Mouse (Mus musculus) limb, embryonic 15.5 days (tissue): ENCODE results near the gene Arhgdig. TPM values are rescaled to one million over a fixed set of nuclear protein-coding genes. Genes with fewer than 3 reads are reported as not detected.
"Not testable (repeated sequence)": the region's sequence is repeated elsewhere in the genome, so short reads cannot be mapped to it uniquely, and the experiment has no call there.

Source experiments
- ATAC-seq: fragments of 200-750 bp; cut with Nextera tagmentation; 2 replicates; pipeline ENCODE4 v1.8.0; 2017; ENCODE audit warnings: low read depth, moderate TSS enrichment; ENCODE audit not compliant: insufficient number of reproducible peaks, low FRiP score, low TSS enrichment
- H3K27ac ChIP-seq: fragments of 300-500 bp; sonication (generic); 2 replicates; pipeline ENCODE4 v1.5.1; 2015; ENCODE audit warnings: moderate library complexity, mild to moderate bottlenecking, inconsistent platforms
- H3K27me3 ChIP-seq: fragments of 300-500 bp; sonication (generic); 2 replicates; pipeline ENCODE4 v1.6.1; 2015; ENCODE audit warnings: inconsistent platforms
- H3K36me3 ChIP-seq: fragments of 300-500 bp; sonication (generic); 2 replicates; pipeline ENCODE4 v1.6.1; 2015; ENCODE audit warnings: inconsistent platforms
- H3K4me1 ChIP-seq: fragments of 300-500 bp; sonication (generic); 2 replicates; pipeline ENCODE4 v1.6.1; 2015; ENCODE audit warnings: inconsistent platforms
- H3K4me2 ChIP-seq: fragments of 300-500 bp; sonication (generic); 2 replicates; pipeline ENCODE4 v1.6.1; 2015; ENCODE audit warnings: mild to moderate bottlenecking, inconsistent platforms
- H3K4me3 ChIP-seq: fragments of 300-500 bp; sonication (generic); 2 replicates; pipeline ENCODE4 v1.5.1; 2015; ENCODE audit warnings: mild to moderate bottlenecking, inconsistent platforms
- H3K9ac ChIP-seq: fragments of 300-500 bp; sonication (generic); 2 replicates; pipeline ENCODE4 v1.6.1; 2015; ENCODE audit warnings: inconsistent platforms
- H3K9me3 ChIP-seq: fragments of 300-500 bp; sonication (generic); 2 replicates; pipeline ENCODE4 v1.6.1; 2016; ENCODE audit warnings: inconsistent platforms
- WGBS: fragments of 180-500 bp; shearing (Covaris S2); methylation state at CpG from one replicate; pipeline ENCODE4 v1.1.7; 2015; 5-methylcytosine and 5-hydroxymethylcytosine counted together
- polyA plus RNA-seq: library from polyadenylated mRNA; unstranded; fragments of >200 nt; fragmentation: Nextera tagmentation; extraction: Ambion mirVana; gene quantifications from 2 replicates; pipeline ENCODE4 v1.2.1, GENCODE M21; 2015

The Arhgdig gene
- polyA plus RNA-seq, 1 experiment from 2014 or later, result 6.5 TPM

DNA sequence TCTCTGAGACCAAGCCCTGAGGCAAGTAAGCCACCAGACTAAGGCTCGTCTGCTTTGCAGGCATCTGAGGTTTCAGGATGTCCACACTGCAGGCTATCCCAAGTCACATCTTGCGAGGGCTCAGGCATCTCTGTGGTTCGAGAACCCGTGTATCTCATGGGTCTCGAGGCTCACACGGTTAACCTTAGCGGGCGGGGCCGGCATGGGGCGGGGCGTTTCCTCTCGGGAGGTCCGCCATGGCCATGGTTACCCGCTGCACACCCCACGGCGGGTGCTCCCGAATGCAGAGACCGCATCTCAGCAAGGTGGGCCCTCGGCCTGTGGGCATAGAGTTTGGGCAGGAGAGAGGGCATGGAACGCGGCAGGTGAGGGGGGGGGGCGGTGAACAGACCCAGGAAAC lies 4.8 kb downstream of the Arhgdig start, which contains the start of gene Rgs11:
Gene Rgs11 (plus strand): TSS at position 215 of the 400 bp plus-strand sequence.
- no peak for ATAC-seq
- Histone ChIP-seq H3K9me3 (no peaks in the 10 kb centered on the region), H3K36me3 (peaks cover 4% of the 10 kb centered on the region; the same call in 1 of the 2 replicates), H3K27me3 (peaks cover 75% of the 10 kb centered on the region), H3K27ac (no peak within 1 kb of the TSS), H3K4me3 (peak within 1 kb of the TSS; percentile 52), H3K4me2 (peak within 1 kb of the TSS; percentile 99), H3K9ac (peak within 1 kb of the TSS; percentile 35; the same call in 1 of the 2 replicates), H3K4me1 (peaks cover 34% of the 10 kb centered on the region)
- 2% methylated on average over 22 of the region's 22 CpGs for WGBS

DNA sequence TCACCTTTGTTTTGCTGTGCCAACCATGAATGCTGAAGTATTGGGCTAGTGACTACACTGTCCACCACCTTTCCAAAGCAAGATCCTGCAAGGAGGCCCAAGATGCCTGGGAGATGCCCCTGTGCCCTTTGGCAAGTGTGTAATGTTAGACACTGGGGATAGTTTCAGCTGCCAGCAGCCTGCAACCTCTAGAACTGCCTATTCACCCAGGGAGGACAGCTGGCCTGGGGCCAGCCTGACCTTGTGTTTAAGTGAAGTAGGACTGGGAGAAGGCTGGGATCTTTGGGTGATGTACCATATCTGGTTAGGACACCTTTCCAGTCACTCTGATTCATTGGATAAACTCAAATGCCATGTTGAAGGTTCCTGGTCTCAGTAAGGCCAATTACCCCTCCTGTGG lies 5.6 kb downstream of the Arhgdig start:
- no peak for ATAC-seq
- Histone ChIP-seq H3K9ac (no peak overlapping the region), H3K27me3 (peaks cover 75% of the 10 kb centered on the region), H3K9me3 (no peaks in the 10 kb centered on the region), H3K27ac (no peak overlapping the region), H3K4me3 (no peak overlapping the region), H3K4me1 (peaks cover 34% of the 10 kb centered on the region), H3K36me3 (peaks cover 11% of the 10 kb centered on the region; the same call in 1 of the 2 replicates), H3K4me2 (0 out of 2 replicates have a peak overlapping the region, but pooled peaks have one; percentile 99)

DNA sequence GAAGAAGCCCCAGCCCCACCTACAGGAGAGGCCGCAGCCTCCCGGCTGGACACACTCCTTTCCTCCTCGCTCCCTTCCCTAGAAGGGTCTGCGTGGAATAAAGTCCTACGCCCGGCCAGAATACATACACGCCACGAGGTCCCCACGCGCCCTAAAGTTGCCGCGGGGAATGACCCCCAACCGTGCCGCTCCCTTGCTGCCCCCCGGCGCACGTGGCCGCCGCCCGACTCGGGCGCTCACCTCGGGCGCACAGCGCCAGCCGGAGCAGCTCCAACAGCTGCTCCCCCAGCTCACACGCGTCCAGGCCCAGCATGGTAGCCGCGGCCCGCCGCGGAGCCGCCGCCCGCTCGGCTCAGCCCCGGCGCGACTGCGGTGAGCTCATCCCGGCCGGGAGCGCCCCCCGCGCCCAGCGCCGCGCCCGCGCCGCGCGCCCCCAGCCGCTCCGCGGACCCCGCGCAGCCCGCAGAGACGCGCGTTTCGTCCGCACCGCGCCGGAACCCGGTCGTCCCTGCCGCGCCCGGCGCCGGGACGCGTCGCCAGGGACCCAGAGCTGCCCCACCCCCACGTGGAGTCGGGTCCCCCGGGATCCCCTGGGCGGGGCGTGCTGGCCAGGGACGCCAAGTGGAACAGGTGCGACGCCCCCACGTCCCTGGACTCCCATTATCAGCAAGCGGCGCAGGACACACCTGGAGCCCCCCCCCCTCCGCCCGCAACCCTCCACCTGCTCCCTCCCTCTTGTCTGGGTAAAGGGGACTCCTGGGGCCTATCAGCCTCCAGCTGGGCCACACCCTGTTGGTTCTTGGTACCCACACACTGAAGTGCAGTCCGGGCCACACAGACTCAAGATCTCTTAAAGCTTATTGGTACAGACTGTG lies 6.5 kb downstream of the Arhgdig start:
- H3K36me3 ChIP-seq, result peaks cover 21% of the 10 kb centered on the region
- H3K27ac ChIP-seq, result no peak overlapping the region
- H3K4me2 ChIP-seq, result peak overlapping the region; percentile 99
- H3K4me3 ChIP-seq, result peak overlapping the region; percentile 55
- H3K9me3 ChIP-seq, result no peaks in the 10 kb centered on the region
- peaks cover 34% of the 10 kb centered on the region for H3K4me1 ChIP-seq
- under 1% methylated on average over 91 of the region's 92 CpGs for WGBS
- ATAC-seq, result no peak
- peaks cover 70% of the 10 kb centered on the region for H3K27me3 ChIP-seq
- peak overlapping the region; percentile 44; the same call in 1 of the 2 replicates for H3K9ac ChIP-seq

DNA sequence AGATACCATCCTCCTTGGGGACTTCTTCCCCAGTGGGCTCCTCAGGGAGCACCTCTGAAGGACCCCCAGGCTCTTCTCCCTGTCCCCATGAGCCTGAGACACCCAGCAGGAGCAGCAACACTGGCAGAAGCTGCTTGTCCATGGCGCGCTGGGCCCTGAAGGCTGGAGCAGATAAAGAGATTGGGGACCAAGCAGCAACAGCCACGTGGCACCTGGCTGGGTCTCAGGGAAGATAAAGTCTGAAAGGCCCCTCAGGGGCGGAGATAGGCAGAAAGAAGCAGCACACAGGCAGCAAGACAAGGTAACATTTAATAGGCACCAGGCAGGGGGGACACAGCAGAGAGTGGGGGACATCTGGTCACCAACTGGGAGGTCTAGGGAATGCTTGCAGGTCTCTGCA lies 8.7 kb downstream of the Arhgdig start, which contains the start of gene Pdia2:
Gene Pdia2 (minus strand): TSS at position 196 of the 400 bp plus-strand sequence.
- Histone ChIP-seq H3K9ac (no peak within 1 kb of the TSS), H3K27ac (no peak within 1 kb of the TSS), H3K4me3 (no peak within 1 kb of the TSS), H3K36me3 (peaks cover 42% of the 10 kb centered on the region), H3K4me2 (no peak within 1 kb of the TSS), H3K4me1 (peaks cover 34% of the 10 kb centered on the region), H3K27me3 (peaks cover 55% of the 10 kb centered on the region), H3K9me3 (no peaks in the 10 kb centered on the region)
- WGBS, result 70% methylated on average over 4 of the region's 4 CpGs
- ATAC-seq, result no peak

DNA sequence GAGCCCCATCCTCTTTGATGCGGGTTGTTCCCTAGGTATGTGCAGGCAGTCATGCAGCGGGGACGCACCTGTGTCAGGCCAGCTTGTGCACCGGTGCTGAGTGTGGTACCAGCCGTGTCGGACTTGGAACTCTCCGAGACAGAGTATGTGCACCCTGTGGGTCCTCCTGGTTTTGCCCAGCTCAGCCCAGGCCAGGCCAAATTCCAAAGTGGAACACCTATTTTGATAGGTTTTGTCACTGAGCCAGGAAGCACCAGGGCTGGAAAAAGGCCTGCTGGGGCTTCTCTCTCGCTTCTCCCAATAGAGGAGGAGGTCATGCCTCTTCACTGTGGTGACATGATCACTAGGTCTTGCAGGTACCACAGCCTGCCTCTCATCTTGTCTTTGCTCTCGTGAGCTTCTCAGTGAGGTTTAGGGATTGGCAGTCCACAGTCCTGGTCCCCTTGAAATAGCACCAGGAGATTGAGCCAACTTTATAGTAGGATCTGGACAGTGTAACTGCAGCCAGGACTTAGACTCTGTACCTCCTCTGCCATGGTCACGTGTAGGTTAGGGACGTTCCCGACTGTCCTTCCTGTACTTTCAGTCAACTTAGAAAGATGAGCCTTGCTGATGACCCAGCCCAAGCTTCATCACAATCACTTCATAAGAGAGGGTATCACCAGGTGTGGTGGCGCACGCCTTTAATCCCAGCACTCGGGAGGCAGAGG lies 14.9 kb downstream of the Arhgdig start:
- H3K4me2 ChIP-seq, result no peak overlapping the region
- H3K4me3 ChIP-seq, result no peak overlapping the region
- no peak overlapping the region for H3K27ac ChIP-seq
- ATAC-seq, result no peak
- no peak overlapping the region for H3K9ac ChIP-seq
- H3K27me3 ChIP-seq, result no peaks in the 10 kb centered on the region
- 94% methylated on average over 15 of the region's 15 CpGs for WGBS
- H3K36me3 ChIP-seq, result peaks cover 97% of the 10 kb centered on the region
- H3K9me3 ChIP-seq, result no peaks in the 10 kb centered on the region
- H3K4me1 ChIP-seq, result no peaks in the 10 kb centered on the region

DNA sequence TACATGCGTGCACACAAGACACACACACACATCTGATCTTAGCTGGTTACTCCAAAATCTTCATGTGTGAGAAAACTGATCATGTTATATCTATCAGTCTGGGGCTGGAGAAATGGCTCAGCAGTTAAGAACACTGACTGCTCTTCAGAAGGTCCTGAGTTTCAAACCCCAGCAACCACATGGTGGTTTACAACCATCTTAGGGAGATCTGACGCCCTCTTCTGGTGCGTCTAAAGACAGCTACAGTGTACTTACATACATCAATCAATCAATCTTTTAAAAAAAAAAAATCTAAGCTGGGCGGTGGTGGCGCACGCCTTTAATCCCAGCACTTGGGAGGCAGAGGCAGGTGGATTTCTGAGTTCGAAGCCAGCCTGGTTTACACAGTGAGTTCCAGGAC lies 16.1 kb downstream of the Arhgdig start:
- not testable (repeated sequence) for H3K4me2 ChIP-seq, H3K4me3 ChIP-seq, ATAC-seq, H3K27ac ChIP-seq, H3K27me3 ChIP-seq, H3K9me3 ChIP-seq, H3K9ac ChIP-seq, H3K4me1 ChIP-seq
- WGBS, result 90% methylated on average over 7 of the region's 7 CpGs
- H3K36me3 ChIP-seq, result peaks cover 96% of the 10 kb centered on the region

DNA sequence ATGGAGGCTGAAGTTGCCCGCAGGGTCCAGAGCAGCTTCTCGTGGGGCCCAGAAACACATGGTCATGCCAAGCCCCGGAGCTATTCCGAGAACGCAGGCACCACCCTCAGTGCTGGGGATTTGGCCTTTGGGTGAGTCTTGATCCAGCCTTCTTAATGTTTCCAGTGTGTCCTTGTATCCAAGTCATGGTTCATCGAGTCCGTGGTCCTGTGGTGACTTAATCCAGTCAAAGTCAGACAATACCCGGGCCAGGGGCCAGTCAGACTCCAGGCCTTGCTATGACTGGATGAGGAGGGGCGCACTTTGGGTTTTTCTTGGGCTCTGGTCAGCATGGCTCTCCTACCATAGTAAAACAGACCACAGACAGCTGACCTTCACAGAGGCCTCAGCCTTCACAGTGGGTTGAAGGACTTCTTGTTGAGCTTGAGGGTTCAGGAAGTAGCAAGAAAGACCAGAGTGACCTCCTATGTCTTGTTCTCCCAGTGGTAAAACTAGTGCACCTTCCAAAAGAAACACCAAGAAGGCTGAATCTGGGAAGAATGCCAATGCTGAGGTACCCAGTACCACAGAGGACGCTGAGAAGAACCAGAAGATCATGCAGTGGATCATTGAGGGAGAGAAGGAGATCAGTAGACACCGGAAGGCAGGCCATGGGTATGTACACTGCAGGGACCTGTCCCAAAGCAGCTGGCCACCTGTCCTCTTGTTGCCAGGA lies 19.3 kb downstream of the Arhgdig start:
- WGBS, result 92% methylated on average over 11 of the region's 11 CpGs
- H3K9me3 ChIP-seq, result no peaks in the 10 kb centered on the region
- no peak overlapping the region for H3K9ac ChIP-seq
- H3K27ac ChIP-seq, result no peak overlapping the region
- no peak for ATAC-seq
- no peaks in the 10 kb centered on the region for H3K27me3 ChIP-seq
- H3K36me3 ChIP-seq, result peaks cover 89% of the 10 kb centered on the region
- H3K4me1 ChIP-seq, result no peaks in the 10 kb centered on the region
- H3K4me2 ChIP-seq, result no peak overlapping the region
- no peak overlapping the region for H3K4me3 ChIP-seq

DNA sequence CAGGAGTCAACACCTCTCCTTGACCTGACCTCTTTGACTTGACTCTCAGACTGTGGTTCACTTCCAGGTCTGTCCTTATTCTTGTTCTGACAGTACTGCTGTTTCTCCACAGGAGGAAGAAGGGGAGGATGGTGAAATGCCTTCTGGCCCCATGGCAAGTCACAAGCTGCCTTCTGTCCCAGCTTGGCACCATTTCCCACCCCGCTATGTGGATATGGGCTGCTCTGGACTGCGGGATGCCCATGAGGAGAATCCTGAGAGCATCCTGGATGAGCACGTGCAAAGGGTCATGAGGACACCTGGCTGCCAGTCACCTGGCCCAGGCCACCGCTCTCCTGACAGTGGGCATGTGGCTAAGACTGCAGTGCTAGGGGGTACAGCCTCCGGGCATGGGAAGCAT lies 20.0 kb downstream of the Arhgdig start:
- Histone ChIP-seq H3K4me1 (no peaks in the 10 kb centered on the region), H3K9me3 (no peaks in the 10 kb centered on the region), H3K9ac (no peak overlapping the region), H3K27ac (no peak overlapping the region), H3K4me2 (no peak overlapping the region), H3K4me3 (no peak overlapping the region), H3K36me3 (peaks cover 88% of the 10 kb centered on the region), H3K27me3 (no peaks in the 10 kb centered on the region)
- WGBS, result 97% methylated on average over 5 of the region's 5 CpGs
- 0 out of 2 replicates have a peak, but pooled peaks have one; percentile 10 for ATAC-seq

DNA sequence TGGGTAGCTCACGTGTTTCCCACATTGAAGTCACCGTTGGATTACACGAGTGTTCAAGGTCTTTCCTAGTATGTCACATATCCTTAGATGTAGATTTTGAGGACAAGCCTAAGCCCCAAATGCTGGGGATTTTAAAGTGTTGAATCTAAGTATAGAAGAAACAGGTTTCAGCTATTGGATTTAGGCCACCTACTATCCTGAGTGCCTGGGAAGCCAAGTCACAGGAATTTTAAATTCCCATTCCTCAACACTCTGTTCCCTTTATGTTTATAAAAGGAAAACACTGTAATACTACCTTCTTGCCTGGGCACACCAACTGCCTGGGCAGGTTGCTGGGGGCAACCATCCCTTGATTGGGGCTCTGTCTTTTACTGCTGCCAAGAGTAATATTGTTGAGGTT lies 26.4 kb downstream of the Arhgdig start:
- no peak for ATAC-seq
- WGBS, result 91% methylated on average over 3 of the region's 3 CpGs
- H3K4me3 ChIP-seq, result no peak overlapping the region
- no peaks in the 10 kb centered on the region for H3K9me3 ChIP-seq
- H3K36me3 ChIP-seq, result peaks cover 56% of the 10 kb centered on the region
- no peak overlapping the region for H3K9ac ChIP-seq
- no peaks in the 10 kb centered on the region for H3K4me1 ChIP-seq
- no peaks in the 10 kb centered on the region for H3K27me3 ChIP-seq
- no peak overlapping the region for H3K27ac ChIP-seq
- H3K4me2 ChIP-seq, result no peak overlapping the region

DNA sequence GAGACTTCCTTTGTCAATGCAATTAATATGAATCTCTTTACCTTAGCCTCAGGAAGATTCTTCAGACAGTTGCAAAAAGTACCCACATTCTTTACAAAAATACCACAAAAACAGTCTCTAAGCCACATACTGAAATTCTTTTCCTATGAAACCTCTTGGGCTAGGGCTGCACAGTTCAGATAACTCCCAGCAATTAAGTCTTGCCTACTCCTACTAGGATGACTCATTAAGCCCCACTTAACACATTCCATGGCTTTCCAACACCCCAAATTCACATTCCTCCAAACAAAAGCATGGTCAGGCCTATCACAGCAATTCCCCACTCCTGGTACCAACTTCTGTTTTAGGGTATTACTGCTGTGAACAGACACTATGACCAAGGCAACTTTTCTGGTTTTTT lies 29.0 kb downstream of the Arhgdig start:
- H3K9me3 ChIP-seq, result no peaks in the 10 kb centered on the region

DNA sequence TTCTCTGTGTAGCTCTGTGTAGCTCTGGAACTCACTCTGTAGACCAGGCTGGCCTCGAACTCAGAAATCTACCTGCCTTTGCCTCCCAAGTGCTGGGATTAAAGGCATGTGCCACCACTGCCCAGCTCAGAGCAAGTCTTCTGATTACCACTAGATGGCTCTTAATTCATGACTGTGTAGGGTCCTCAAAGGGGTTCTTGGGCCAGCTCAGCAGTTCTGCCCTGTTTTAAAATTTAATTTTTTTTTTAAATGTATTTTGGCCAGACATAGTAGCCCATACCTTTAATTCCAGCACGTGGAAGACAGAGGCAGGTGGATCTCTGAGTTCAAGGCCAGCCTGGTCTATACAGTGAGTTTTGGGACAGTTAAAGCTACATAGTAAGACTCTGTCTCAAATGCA lies 32.3 kb downstream of the Arhgdig start:
- H3K4me1 ChIP-seq, H3K4me3 ChIP-seq, H3K9ac ChIP-seq, H3K27ac ChIP-seq, H3K9me3 ChIP-seq, H3K27me3 ChIP-seq, H3K4me2 ChIP-seq, ATAC-seq: not testable (repeated sequence)
- WGBS, result 87% methylated on average over 2 of the region's 2 CpGs
- H3K36me3 ChIP-seq, result peaks cover 48% of the 10 kb centered on the region

More for the DNA sequence above, 29.0 kb downstream of the Arhgdig start:
- no peak overlapping the region for H3K27ac ChIP-seq
- no peak overlapping the region for H3K9ac ChIP-seq
- ATAC-seq, result no peak
- H3K27me3 ChIP-seq, result no peaks in the 10 kb centered on the region
- H3K36me3 ChIP-seq, result peaks cover 60% of the 10 kb centered on the region
- no peak overlapping the region for H3K4me3 ChIP-seq
- no peaks in the 10 kb centered on the region for H3K4me1 ChIP-seq
- no peak overlapping the region for H3K4me2 ChIP-seq
